Mouse (Mus musculus) liver, embryonic 16.5 days (tissue): ENCODE data around the gene Grpel1. TPM values are rescaled to one million over a fixed set of nuclear protein-coding genes. Genes with fewer than 3 reads are reported as not detected.

ENCODE experiments used
- ATAC-seq: fragments of 200-750 bp; cut with Nextera tagmentation; 2 replicates; pipeline ENCODE4 v1.8.0; 2017; ENCODE audit warnings: low read depth, mild to moderate bottlenecking, moderate number of reproducible peaks, moderate library complexity
- H3K27ac ChIP-seq: fragments of 300-500 bp; sonication (generic); 2 replicates; pipeline ENCODE4 v1.5.1; 2014; ENCODE audit warnings: mild to moderate bottlenecking, low read length
- H3K27me3 ChIP-seq: fragments of 300-500 bp; sonication (generic); 2 replicates; pipeline ENCODE4 v1.6.1; 2014; ENCODE audit warnings: low read depth, low read length, mixed read lengths; ENCODE audit not compliant: control insufficient read depth, insufficient read depth
- H3K36me3 ChIP-seq: fragments of 300-500 bp; sonication (generic); 2 replicates; pipeline ENCODE4 v1.6.1; 2014; ENCODE audit warnings: mild to moderate bottlenecking; ENCODE audit not compliant: control insufficient read depth, insufficient read depth
- H3K4me1 ChIP-seq: fragments of 300-500 bp; sonication (generic); 2 replicates; pipeline ENCODE4 v1.6.1; 2014; ENCODE audit warnings: low read depth, low read length, mixed read lengths; ENCODE audit not compliant: control insufficient read depth
- H3K4me2 ChIP-seq: fragments of 300-500 bp; sonication (generic); 2 replicates; pipeline ENCODE4 v1.6.1; 2014; ENCODE audit warnings: low read depth, low read length, mixed read lengths
- H3K4me3 ChIP-seq: fragments of 300-500 bp; sonication (generic); 2 replicates; pipeline ENCODE4 v1.5.1; 2014; ENCODE audit warnings: low read depth, mild to moderate bottlenecking, low read length
- H3K9ac ChIP-seq: fragments of 300-500 bp; sonication (generic); 2 replicates; pipeline ENCODE4 v1.6.1; 2014; ENCODE audit warnings: low read depth, low read length
- H3K9me3 ChIP-seq: fragments of 300-500 bp; sonication (generic); replicated peaks from 2 replicates; pipeline ENCODE4 v1.6.1; 2016; ENCODE audit warnings: low read length; ENCODE audit not compliant: control insufficient read depth
- WGBS: fragments of 180-500 bp; shearing (Covaris S2); extraction: QIAGEN DNeasy Blood & Tissue Kit; methylation state at CpG from one replicate; pipeline ENCODE4 v1.1.7; 2014; ENCODE audit not compliant: insufficient replicate concordance; 5-methylcytosine and 5-hydroxymethylcytosine counted together
- polyA plus RNA-seq: library from polyadenylated mRNA; unstranded; fragments of >200 nt; fragmentation: Nextera tagmentation; extraction: Ambion mirVana; gene quantifications from 2 replicates; pipeline ENCODE4 v1.2.1, GENCODE M21; 2015

The Grpel1 gene
- polyA plus RNA-seq, 1 experiment from 2014 or later, result 35.1 TPM

DNA sequence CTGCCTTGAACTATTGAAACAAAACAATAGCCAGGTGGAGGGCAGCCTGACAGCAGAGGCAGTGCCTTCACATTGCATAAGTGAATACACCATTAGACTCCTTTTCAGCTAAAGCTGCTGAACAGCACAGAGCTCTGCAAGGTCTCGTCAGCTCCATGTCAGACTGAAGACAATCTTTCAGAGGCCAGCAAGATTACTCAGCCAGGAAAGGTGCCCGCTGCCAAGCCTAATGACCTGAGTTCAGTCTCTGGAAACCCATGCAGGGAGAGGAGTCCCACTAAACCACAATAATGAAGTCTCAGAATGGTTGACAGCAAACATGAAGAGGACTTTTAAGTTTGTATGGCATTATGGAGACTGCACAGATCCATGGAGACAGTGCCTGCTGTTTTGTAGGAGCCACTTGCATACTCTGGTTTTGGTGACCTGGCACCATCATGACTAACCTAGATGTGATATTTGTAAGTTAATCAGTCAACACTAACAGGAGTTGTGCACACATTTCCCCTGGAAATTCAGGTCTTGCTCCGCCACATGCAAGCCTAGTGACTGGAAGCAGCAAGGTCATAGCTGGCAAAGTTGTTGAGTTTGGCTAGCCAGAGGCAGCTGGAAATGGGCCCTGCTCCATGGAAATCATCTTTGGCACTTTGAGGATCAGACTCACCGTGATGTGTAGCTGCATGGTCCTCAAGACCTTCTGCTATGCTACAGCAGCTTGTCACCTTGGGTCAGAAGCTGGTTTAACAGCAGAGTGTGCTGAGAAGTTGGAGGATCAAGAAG lies 8.3 kb downstream of the Grpel1 start:
- no peak overlapping the region for H3K4me3 ChIP-seq
- peaks cover 40% of the 10 kb centered on the region for H3K36me3 ChIP-seq
- WGBS, result 78% methylated on average over 4 of the region's 4 CpGs
- no peaks in the 10 kb centered on the region for H3K9me3 ChIP-seq
- no peak overlapping the region for H3K4me2 ChIP-seq
- H3K27me3 ChIP-seq, result no peaks in the 10 kb centered on the region
- no peak overlapping the region for H3K9ac ChIP-seq
- H3K27ac ChIP-seq, result no peak overlapping the region
- ATAC-seq, result no peak
- peaks cover 3% of the 10 kb centered on the region; the same call in 1 of the 2 replicates for H3K4me1 ChIP-seq

DNA sequence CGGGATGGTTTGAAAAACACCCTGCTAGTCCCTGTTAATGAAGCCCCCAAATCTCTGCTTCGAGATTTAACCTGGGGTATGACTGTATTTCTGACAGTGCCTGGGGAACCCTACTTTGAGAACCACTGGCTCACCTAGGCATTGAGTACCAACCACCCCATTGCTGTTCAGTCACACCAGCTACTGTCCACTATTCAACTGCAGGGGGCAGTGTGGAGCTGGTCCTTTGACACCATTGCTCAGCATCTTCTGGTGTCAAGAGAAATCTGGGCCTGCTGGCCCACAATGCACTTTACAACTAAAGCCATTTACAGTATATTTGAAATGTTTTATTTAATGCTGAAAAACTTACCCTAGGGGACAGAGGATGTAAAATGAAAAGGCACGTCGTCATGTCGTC lies 9.5 kb downstream of the Grpel1 start:
- no peaks in the 10 kb centered on the region for H3K9me3 ChIP-seq
- H3K36me3 ChIP-seq, result peaks cover 39% of the 10 kb centered on the region
- ATAC-seq, result peak; percentile 48; the same call in 1 of the 2 replicates
- no peak overlapping the region for H3K27ac ChIP-seq
- H3K4me2 ChIP-seq, result no peak overlapping the region
- no peaks in the 10 kb centered on the region for H3K27me3 ChIP-seq
- no peak overlapping the region for H3K4me3 ChIP-seq
- H3K9ac ChIP-seq, result no peak overlapping the region
- peaks cover 10% of the 10 kb centered on the region for H3K4me1 ChIP-seq
- WGBS, result 81% methylated on average over 5 of the region's 5 CpGs

DNA sequence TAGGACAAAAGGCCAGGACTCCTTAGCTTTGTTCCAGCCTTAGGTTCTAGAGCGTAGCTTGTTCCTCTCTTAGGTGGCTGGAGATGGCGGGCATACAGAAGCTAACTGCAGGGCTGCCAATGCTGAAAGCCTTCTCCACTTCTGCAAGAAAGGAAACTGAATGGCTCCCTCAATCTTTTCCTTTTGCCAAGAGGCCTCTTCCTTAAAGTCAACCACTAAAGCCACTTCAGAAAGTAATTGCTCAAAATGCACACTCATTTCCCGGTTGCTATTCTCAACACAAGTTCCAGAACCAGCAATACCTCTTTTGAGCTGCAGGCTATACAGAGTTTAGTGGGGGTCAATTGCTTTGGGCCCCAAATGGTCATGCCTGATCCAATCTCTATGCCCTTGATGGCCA lies 12.7 kb downstream of the Grpel1 start:
- no peak for ATAC-seq
- WGBS, result 39% methylated on average over 3 of the region's 3 CpGs
- no peak overlapping the region for H3K27ac ChIP-seq
- no peaks in the 10 kb centered on the region for H3K27me3 ChIP-seq
- H3K36me3 ChIP-seq, result peaks cover 10% of the 10 kb centered on the region
- H3K9me3 ChIP-seq, result no peaks in the 10 kb centered on the region
- H3K4me2 ChIP-seq, result no peak overlapping the region
- H3K4me1 ChIP-seq, result peaks cover 26% of the 10 kb centered on the region
- H3K4me3 ChIP-seq, result no peak overlapping the region
- H3K9ac ChIP-seq, result no peak overlapping the region

DNA sequence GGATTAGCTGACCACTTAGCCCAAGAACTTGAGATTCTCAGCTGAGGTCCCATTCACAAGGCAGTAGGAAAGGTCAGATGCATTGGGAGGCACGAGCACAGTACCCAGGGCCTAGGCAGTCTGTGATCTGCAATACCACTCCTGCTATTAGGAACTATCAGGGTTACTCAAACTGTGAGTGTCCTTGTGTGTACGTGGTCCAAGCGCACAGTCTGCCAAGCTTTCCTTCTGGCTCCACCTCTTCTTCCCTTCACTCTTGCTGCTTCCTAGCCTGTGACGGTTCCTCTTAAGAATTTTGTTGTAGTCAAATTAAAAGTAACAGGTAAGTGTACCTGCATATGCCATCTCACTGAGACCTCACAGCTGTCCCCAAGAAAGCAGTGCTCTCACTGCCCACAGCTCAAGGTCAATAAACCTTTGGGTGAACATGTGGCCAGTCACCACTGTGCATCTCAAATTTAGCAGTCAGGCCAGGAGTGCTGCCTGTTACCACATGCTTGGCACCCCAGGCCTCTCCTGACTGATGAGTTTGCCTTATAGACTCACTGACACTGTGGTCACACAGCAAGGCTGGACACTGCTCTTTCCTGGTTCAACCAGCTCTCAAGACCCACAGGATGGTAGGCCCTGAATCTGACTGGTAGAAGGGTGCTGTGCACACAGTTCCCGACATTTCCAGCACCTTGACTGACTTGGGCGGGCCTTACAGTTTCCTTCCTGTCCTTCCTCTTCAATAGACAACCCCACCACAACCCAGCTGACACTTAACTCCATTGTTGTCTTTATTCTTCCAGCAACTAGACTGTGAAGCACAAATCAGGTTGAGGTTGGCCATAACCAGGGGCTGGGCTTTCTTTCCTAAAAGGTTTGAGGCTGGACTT lies 14.0 kb downstream of the Grpel1 start:
- Histone ChIP-seq H3K9me3 (no peaks in the 10 kb centered on the region), H3K4me3 (no peak overlapping the region), H3K4me2 (no peak overlapping the region), H3K27me3 (no peaks in the 10 kb centered on the region), H3K9ac (no peak overlapping the region), H3K27ac (no peak overlapping the region), H3K36me3 (no peaks in the 10 kb centered on the region; the same call in 1 of the 2 replicates), H3K4me1 (peaks cover 35% of the 10 kb centered on the region)
- WGBS, result 56% methylated on average over 6 of the region's 6 CpGs
- no peak for ATAC-seq

DNA sequence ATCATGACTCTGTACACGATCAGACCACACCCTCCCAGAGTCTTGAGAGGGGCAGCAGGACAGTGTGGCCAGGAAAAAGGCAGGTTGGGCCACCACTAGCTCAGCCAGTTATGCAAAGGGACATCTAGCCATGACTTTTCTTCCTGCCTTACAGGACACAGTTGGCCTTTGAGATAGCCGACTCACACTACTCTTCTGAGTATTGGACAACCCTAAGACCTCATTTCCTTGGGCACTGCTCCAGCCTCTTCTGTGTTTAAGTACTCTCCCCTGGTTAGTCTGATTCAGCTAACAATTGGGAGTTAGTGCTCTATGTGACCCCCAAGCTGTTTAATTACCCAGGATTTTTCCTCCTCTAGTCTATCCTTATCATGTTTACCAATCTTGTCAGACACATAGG lies 14.9 kb downstream of the Grpel1 start:
- Histone ChIP-seq H3K27me3 (no peaks in the 10 kb centered on the region; the same call in 1 of the 2 replicates), H3K27ac (no peak overlapping the region), H3K9ac (no peak overlapping the region), H3K9me3 (no peaks in the 10 kb centered on the region), H3K4me3 (no peak overlapping the region), H3K4me2 (no peak overlapping the region), H3K4me1 (peaks cover 37% of the 10 kb centered on the region), H3K36me3 (no peaks in the 10 kb centered on the region; the same call in 1 of the 2 replicates)
- 45% methylated on average over 2 of the region's 2 CpGs for WGBS
- no peak for ATAC-seq

DNA sequence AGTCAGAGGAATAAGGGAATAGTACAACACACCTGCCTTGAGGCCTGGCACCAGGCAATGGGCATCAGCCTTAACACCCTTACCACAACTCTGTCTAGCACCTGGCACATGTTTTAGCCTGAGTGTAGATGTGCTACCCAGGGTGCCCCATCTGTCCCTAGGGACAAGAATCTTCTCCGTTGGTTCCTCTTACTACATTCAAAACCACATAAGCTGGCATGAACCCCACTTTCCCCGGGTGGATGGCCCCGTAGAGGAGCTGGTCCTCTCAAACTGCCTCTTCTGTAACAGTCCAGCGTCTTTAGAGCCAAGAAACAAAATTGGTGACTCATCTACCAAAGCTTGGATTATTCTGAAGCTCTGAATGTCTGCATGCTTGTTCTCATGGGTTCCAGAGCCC lies 15.6 kb downstream of the Grpel1 start:
- no peak overlapping the region for H3K27ac ChIP-seq
- H3K9me3 ChIP-seq, result no peaks in the 10 kb centered on the region
- H3K27me3 ChIP-seq, result peaks cover 5% of the 10 kb centered on the region
- no peak for ATAC-seq
- no peak overlapping the region for H3K9ac ChIP-seq
- no peak overlapping the region for H3K4me2 ChIP-seq
- peaks cover 43% of the 10 kb centered on the region for H3K4me1 ChIP-seq
- 63% methylated on average over 4 of the region's 4 CpGs for WGBS
- H3K4me3 ChIP-seq, result no peak overlapping the region
- no peaks in the 10 kb centered on the region; the same call in 1 of the 2 replicates for H3K36me3 ChIP-seq

DNA sequence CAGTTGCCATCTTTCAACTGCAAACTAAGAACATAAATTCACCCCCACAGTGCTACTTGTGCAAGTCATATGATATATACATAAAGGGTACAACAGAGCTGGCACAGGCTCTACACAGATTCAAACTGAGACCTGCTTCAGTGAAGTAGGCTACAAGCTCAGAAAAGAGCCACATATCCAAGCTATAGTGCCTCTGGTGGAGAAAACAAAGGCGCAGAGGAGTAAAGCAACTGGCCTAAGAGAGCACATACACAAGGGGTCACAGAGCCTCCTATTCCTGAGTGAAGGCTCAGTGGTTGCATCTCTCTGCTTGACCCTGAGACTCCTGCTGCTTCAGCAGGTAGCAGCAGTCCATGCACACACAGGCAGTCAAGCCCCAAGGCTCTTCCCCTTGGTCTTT lies 16.3 kb downstream of the Grpel1 start:
- H3K36me3 ChIP-seq, result no peaks in the 10 kb centered on the region
- 48% methylated on average over 1 of the region's 1 CpGs for WGBS
- H3K4me3 ChIP-seq, result no peak overlapping the region
- no peak overlapping the region for H3K9ac ChIP-seq
- peaks cover 45% of the 10 kb centered on the region for H3K4me1 ChIP-seq
- ATAC-seq, result no peak
- no peaks in the 10 kb centered on the region for H3K9me3 ChIP-seq
- H3K27ac ChIP-seq, result no peak overlapping the region
- no peak overlapping the region for H3K4me2 ChIP-seq
- peaks cover 12% of the 10 kb centered on the region for H3K27me3 ChIP-seq

DNA sequence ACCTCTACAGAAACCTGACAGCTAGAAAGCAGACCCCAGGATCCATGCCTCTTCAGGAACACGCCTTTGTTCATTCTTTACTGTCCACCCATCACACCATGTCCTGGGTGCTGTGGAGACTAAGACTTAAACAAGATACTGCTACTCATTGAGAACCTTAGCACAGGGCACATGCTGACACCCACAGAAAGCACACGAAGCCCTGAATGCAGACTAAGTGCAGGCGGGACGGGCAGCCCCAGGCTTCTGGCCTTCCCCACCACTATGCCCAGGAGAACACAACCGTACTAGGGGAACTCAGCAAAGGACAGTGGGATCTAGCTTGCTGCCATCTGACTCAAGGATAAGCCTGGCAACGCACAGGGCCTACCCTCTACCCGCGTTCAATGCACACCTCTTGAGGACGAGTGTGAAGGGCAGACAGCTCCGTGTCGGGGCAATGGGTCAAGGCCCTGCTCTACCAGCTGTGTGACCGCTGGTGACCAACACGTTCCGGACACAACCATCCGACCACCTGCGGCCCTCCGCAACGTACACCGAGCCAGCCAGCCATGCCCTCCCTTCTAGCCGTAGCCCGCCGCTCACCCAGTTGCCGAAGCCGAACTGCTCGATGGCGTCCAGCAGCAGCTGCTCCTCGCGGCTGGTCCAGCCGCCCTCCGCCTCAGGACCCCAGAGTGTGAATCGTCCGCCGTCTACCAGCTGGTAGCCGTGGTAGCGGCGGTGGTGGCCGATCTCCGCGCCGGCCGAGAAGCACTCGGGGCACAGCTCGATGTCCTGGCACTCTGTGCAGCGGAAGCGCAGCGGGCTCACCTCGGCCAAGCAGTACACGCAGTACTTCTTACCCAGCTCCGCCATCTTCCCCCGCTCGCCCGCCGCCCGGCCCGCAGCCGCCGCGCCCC lies 18.7 kb downstream of the Grpel1 start:
- Histone ChIP-seq H3K9me3 (no peaks in the 10 kb centered on the region), H3K4me2 (peak overlapping the region; percentile 86), H3K27ac (peak overlapping the region; percentile 70), H3K4me1 (peaks cover 42% of the 10 kb centered on the region), H3K36me3 (no peaks in the 10 kb centered on the region), H3K27me3 (peaks cover 21% of the 10 kb centered on the region), H3K9ac (peak overlapping the region; percentile 95), H3K4me3 (peak overlapping the region; percentile 91)
- WGBS, result 2% methylated on average over 58 of the region's 58 CpGs
- ATAC-seq, result peak; percentile 1; the same call in 1 of the 2 replicates
